Mouse (Mus musculus) ES-Bruce4 (cell line): ENCODE data around the gene Mydgf.

Experiments used
- EP300 ChIP-seq: IDR thresholded peaks from 2 replicates; pipeline ENCODE4 v1.6.1; 2011; ENCODE audit warnings: low read depth, low read length; ENCODE audit not compliant: insufficient read depth
- POLR2A ChIP-seq: IDR thresholded peaks from one replicate; pipeline ENCODE4 v1.8.1; 2011; ENCODE audit warnings: low read length; ENCODE audit not compliant: insufficient read depth

GRCm38 (mm10) chr17:56194357-56194756 is 10.6 kb upstream of the Mydgf start:
- TF ChIP-seq POLR2A: no peak
- TF ChIP-seq EP300: no peak
